Mouse (Mus musculus) adrenal gland, postnatal 25 days (tissue): ENCODE data around the gene Mdga1. TPM values are rescaled to one million over a fixed set of nuclear protein-coding genes. Genes with fewer than 3 reads are reported as not detected.

Source experiments
- DNase-seq: peaks from one replicate; pipeline ENCODE4 v3.0.0; 2021; ENCODE audit warnings: mixed read lengths
- total RNA-seq: library from RNA; stranded (reverse); gene quantifications from 2 replicates; pipeline ENCODE4 v1.2.3, GENCODE M21; 2021

Gene Mdga1
- total RNA-seq, 1 experiment from 2014 or later = 1.9 TPM

- DNase-seq = no peak
Measured at GRCm38 (mm10) chr17:29918791-29919551, 50.9 kb downstream of the Mdga1 start.

- no peak for DNase-seq
Measured at GRCm38 (mm10) chr17:29916968-29917367, 52.9 kb downstream of the Mdga1 start.

- no peak for DNase-seq
Measured at GRCm38 (mm10) chr17:29915820-29916219, 54.1 kb downstream of the Mdga1 start.

DNA sequence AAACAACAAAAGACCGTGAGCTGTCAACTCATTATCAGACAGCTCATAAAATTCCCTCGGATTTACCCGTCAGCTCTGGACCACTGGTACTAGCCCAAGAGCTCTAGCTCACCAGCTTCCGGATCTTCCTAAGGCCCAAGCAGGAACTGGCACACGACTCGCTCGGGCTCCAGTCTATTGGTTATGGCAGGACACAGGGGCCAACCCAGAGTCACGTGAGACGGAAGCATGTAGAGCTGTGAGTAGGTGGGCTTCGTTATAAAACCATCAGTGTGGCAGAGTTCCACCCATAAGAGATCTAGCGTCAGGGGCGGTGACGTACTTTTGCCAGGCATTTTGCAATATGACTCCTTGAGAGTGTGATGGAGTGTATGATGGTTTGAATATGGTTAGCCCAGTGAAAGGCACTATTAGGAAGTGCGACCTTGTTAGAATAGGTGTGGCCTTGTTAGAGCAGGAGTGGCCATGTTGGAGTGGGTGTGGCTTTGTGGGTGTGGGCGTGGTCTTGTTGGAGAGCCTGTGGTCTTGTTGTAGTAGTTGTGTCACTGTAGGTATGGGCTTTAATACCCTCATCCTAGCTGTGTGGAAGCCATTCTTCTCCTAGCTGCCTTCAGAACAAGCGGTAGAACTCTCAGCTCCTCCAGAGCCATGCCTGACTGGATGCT is 56.5 kb downstream of the Mdga1 start:
- no peak for DNase-seq

GRCm38 (mm10) chr17:29912733-29913132 is 57.2 kb downstream of the Mdga1 start:
- peak; percentile 39 for DNase-seq

- DNase-seq = no peak
Measured at GRCm38 (mm10) chr17:29909031-29909430, 60.9 kb downstream of the Mdga1 start.

GRCm38 (mm10) chr17:29904694-29905093 is 65.2 kb downstream of the Mdga1 start:
- no peak for DNase-seq

DNA sequence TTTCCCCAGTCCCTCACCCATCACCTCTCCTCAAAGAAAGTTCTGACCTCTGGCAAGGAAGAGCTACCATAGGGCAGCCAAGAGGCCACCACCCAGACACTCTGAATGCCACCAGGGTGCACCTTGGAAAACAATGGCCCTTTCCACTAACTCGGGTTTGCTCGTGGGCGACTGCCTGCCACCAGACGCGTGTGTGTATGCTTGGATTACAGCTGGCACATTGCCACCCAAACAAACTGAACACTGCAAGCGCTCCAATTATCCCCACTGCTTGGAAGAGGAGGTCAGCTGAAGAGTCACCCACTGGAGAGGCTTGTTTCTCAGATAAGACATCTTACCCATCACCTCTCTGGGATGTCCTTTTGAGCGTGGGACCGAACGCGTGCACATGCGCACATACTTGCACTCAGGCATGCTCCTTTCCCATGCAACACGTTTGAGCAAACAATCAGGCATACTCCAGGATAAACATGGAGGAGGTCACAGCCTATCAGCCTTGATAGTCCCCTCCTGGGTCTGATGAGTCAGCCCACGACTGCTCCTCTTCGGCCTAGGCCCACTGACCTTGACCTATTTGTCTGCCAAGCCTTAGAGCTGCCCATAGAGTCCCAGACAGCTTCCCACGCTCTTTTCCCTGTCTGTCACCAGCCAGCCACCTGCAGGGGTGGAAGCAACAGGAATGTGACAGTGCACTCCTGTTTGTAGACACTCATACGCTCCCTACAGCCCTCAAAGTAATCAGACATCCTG is 67.3 kb downstream of the Mdga1 start:
- no peak for DNase-seq

DNA sequence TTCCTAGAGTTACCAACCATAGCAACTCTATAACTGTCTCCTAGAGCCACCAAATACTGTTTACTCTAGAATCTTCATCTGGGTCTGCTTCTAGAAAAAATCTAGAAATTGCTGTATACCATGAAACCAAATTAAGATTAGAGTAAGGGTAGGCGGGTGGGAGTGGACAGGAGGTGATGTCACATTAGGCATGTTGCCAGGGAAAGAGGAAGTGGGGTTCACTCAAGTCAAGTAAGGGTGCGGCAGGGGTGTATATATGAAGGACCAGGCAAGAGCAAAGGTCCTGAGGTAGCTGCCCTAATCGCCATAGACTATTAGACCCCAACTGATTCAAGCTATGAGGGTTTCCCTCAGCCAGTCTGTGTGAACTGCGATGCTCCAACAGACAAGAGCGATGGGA is 69.6 kb downstream of the Mdga1 start:
- DNase-seq = no peak

- peak; percentile 26 for DNase-seq
Measured at GRCm38 (mm10) chr17:29896181-29897054, 73.5 kb downstream of the Mdga1 start.

DNA sequence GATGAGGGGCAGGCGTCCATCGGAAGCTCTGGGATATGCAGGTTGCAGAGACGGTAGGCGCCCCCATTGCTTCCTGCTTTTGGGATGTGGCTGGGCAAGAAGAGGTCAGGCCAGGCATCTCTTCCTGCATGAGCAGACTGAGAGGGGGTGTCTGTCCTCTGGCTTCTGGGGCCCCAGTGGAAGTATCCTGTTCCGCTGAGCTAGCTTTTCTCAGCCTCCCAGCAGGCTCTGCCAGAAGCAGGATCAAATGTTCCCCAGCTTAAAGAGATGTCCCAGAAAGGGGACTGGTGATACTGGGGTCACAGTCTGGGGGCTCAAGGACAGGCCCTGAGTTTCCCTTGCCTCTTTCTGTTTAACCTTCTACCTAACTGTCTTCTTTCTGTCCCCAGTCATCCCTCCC is 74.3 kb downstream of the Mdga1 start:
- no peak for DNase-seq

DNA sequence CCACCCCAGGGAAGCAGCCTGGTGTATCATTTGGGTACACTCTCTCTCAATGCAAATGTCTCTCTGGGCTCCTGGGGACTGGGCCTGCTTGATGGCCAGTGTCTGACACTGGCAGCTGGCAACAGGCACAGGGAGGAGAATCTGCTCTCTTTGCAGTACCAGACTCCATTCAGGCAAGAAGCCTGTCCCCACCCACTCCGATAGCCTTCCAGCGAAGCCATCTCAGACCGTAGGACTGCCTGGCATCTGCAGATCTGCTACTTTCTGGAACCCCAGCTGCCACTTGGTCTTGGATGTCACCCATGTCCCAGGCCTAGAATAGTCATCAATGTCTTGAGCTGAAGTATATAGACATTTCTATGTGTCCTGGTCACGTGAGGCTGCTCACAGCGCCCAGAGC is 74.9 kb downstream of the Mdga1 start:
- no peak for DNase-seq

DNA sequence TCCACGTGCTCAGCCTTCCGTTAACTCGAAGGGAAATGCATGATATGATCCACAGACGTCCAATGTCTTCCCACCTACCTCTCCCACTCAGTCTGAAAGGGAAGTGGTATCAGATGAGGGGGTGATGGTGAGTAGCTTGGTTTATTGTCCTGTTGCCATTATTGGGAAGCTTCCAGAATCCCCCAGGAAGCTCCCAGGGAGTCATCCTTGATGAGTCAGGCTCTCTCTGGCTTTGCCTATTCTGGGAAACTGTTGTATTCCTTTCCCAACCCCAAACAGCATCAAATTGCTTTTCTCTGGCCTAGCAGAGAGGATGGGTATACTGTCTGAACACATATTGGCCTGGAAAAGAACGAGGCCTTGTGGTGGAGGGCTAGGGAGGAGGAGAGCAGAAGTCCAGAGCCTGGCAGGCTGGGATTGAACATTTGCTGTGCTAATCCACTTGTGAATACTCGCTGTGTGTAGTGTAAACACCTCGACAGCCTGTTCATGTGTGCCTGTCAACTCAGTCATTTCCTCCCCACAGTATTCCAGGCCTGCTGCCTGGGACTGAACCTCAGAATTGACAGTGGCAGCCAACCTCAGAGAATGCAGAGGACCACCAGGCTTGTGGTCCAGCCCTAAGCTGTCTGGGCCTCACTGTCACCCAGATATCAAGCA is 79.3 kb downstream of the Mdga1 start:
- DNase-seq = no peak

- peak; percentile 48 for DNase-seq
Measured at GRCm38 (mm10) chr17:29888981-29889980, 80.6 kb downstream of the Mdga1 start.

DNA sequence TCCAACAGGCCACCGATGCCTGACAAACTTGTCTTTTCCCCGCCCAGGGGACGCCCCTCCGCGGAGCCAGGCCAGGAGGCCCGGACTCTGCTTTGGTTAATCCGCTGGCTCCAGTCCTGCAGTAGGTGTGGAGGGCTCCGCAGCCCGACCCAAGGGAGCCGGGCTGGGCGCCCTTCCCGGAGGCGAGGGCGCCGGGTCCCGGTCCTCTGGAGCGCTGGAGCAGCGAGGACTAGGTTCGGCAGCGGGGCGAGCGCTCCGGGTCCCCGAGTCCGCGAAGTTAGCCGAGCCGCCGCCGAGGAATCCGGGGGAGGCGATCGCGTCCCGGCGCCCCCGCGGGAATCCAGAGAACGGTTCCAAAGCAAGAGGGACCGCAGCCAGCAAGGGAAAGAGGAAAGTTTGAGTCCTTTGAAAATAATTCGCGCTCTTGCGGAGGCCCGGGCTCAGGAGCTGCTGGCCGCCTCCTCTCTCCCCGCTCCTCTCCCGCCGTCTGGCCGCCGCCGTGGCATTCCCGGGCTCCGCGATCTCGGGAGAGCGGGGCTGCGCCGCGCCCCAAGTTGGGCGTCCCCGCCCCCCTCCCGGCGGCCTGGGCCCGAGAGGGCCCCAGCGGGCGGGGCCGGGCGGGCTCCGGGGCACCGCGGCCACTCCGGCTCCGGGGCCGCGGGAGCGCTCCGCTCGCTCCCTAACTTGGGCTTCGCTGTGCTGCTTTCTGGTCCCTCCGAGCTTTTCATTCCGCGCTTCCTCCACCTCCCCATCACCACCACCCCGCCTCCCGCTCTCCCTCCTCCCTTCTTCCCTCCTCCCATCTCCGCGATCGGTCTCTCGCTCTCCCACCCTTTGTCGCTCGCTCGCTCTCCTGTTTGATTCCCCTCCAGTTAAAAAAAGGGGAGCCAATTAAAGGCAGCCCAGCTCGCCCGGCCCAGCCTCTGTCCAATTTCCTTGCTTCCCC is 81.7 kb downstream of the Mdga1 start:
- peak; percentile 53 for DNase-seq

- peak; percentile 61 for DNase-seq
Measured at GRCm38 (mm10) chr17:29887271-29887880, 82.5 kb downstream of the Mdga1 start.

DNA sequence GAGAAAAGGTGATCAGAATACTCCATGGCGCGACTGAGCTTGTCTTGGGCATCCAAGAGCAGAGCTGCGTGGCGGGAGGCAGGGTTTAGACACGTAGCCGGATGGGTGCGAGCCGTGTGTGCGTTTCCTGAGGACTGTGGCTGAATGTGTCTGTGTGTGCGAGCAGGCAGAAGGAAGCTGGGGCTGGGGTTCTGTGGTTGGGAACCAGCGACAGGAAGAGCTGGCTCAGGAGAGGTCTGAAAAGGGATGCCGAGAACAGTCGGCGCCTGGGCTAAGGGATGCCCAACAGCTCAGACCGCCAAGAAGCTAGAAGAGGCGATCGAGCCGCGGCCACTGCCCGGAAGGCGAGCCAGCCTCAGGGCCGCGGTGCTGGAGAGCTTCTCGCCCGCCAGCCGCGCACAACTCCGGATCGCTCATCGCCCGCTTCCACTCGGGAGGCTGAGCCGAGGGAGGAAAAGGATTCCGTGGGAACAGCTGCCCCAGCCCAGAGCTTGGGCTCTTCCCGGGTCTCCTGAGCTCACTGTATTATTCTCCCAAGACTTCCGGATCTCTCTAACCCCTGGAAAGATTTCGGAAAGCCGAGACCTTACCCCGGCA is 83.1 kb downstream of the Mdga1 start:
- peak; percentile 37 for DNase-seq

DNA sequence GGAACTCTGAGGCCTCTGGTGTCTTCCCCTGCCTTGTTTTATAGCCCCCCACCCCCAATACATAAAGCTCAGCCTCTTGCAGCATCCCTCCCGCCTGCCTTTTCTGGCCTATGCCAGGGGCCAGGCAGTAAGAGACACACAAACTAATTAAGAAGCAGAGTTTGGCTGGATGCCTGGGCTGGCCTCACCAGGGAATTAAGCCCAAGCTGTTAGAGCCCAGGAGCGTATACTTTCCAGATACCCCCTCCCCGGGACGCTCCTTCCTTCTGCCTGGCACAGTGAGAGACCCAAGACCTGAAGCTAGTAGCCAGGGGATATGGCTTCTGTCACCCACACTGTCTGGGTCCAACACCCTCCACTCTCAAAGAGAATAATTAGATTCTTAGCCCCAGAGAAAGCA is 83.8 kb downstream of the Mdga1 start:
- no peak for DNase-seq
